Mouse (Mus musculus) hindbrain, embryonic 12.5 days (tissue): ENCODE data around the gene Otud5. TPM values are rescaled to one million over a fixed set of nuclear protein-coding genes. Genes with fewer than 3 reads are reported as not detected.
"Not testable (repeated sequence)": the region's sequence is repeated elsewhere in the genome, so short reads cannot be mapped to it uniquely, and the experiment has no call there.

Source experiments
- ATAC-seq: fragments of 200-750 bp; cut with Nextera tagmentation; 2 replicates; pipeline ENCODE4 v1.8.0; 2017; ENCODE audit warnings: moderate TSS enrichment; ENCODE audit not compliant: low FRiP score
- H3K27ac ChIP-seq: fragments of 300-500 bp; sonication (generic); 2 replicates; pipeline ENCODE4 v1.5.1; 2016; ENCODE audit warnings: mild to moderate bottlenecking
- H3K27me3 ChIP-seq: fragments of 300-500 bp; sonication (generic); 2 replicates; pipeline ENCODE4 v1.6.1; 2016; ENCODE audit warnings: mild to moderate bottlenecking
- H3K36me3 ChIP-seq: fragments of 300-500 bp; sonication (generic); 2 replicates; pipeline ENCODE4 v1.6.1; 2016; ENCODE audit warnings: mild to moderate bottlenecking
- H3K4me1 ChIP-seq: fragments of 300-500 bp; sonication (generic); 2 replicates; pipeline ENCODE4 v1.6.1; 2016
- H3K4me2 ChIP-seq: fragments of 300-500 bp; sonication (generic); replicated peaks from 2 replicates; pipeline ENCODE4 v1.6.1; 2016; ENCODE audit warnings: mild to moderate bottlenecking
- H3K4me3 ChIP-seq: fragments of 300-500 bp; sonication (generic); 2 replicates; pipeline ENCODE4 v1.5.1; 2016; ENCODE audit warnings: mild to moderate bottlenecking
- H3K9ac ChIP-seq: fragments of 300-500 bp; sonication (generic); 2 replicates; pipeline ENCODE4 v1.6.1; 2016; ENCODE audit warnings: mild to moderate bottlenecking, moderate library complexity
- H3K9me3 ChIP-seq: fragments of 300-500 bp; sonication (generic); replicated peaks from 2 replicates; pipeline ENCODE4 v1.6.1; 2016; ENCODE audit warnings: mild to moderate bottlenecking
- WGBS: fragments of 180-500 bp; shearing (Covaris S2); methylation state at CpG from one replicate; pipeline ENCODE4 v1.1.7; 2016; 5-methylcytosine and 5-hydroxymethylcytosine counted together
- polyA plus RNA-seq: library from polyadenylated mRNA; unstranded; fragments of >200 nt; fragmentation: Nextera tagmentation; extraction: Ambion mirVana; gene quantifications from 2 replicates; pipeline ENCODE4 v1.2.1, GENCODE M21; 2016

Gene Otud5
- polyA plus RNA-seq, 1 experiment from 2014 or later: 60.8 TPM

DNA sequence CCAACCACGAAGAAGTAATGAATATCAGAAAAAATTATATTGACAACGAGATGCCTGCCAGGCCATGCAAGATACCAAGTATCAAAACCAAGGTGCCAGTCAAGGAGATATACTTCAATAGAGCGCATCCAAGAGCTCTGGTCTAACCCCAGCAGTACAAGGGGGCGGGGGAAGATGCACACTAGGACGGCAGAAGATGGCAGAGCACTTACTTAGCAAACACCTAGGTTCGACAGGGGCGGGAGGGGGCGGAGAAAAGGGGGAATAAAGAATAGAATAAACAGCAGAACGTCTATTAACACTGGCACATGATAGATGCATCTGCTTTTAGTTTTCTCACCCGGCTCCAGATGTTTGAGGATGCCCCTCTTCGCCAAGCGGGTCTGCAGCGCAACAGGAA is 57.0 kb downstream of the Otud5 start:
- Histone ChIP-seq H3K9me3 (no peaks in the 10 kb centered on the region), H3K4me1 (peaks cover 8% of the 10 kb centered on the region), H3K4me3 (peak overlapping the region; percentile 53), H3K36me3 (peaks cover 17% of the 10 kb centered on the region), H3K27ac (0 out of 2 replicates have a peak overlapping the region, but pooled peaks have one; percentile 86), H3K27me3 (no peaks in the 10 kb centered on the region), H3K9ac (peak overlapping the region; percentile 53), H3K4me2 (peak overlapping the region; percentile 62)
- ATAC-seq: no peak
- 39% methylated on average over 13 of the region's 13 CpGs for WGBS

DNA sequence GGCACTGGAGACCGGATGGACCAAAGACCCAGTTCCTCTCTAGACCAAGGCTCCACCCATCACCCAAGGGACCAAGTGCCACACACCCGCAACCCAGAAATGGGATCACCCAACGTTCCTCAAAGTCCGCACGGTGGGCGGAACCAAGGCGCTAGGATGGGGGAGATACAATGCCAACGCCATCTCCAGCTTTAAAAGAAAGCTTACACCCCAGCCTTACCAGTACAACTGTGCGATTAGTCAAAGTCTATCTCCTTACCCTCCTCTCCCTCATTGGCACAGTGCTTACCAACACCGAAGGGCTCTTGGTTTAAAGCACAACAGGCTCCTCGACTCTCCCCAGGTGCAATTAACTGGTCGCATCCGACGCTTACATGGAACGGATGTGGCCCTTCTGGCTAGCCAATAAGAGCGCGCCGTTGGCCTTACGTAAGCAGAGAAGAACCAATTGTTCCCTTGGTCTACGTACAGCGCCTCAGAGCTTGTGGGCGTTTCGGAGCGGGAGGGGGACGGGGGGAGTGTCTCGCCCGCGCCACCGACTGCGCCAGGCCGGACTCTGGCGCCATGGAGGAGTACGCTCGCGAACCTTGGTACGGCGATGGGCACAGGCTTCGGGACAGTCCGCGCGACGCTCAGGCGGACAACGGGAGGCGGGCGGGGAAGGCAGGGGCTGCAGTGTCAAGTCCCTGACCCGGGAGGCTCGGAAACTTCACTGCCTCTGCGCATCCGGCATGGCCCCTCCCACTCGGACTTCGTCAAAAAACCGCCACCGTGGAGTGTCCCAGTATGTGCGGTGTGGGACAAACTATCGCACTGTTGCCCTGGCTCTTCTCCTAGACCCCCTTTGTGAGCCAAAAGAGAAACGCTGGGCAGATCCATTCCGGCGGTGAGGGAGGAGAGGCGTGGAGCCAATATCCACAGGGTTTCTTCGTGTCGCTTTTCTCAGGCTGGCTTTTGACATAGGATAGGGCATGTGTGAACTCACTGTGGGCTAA is 58.0 kb downstream of the Otud5 start, which contains the start of the genes Pqbp1 and Timm17b:
Gene Pqbp1 (minus strand): TSS at position 390 of the 995 bp plus-strand sequence.
Gene Timm17b (plus strand): TSS at position 478 of the 995 bp plus-strand sequence.
- Histone ChIP-seq H3K36me3 (peaks cover 15% of the 10 kb centered on the region), H3K27ac (peak within 1 kb of the TSS; percentile 86), H3K9ac (peak within 1 kb of the TSS; percentile 53), H3K4me2 (peak within 1 kb of the TSS; percentile 62), H3K9me3 (no peaks in the 10 kb centered on the region), H3K4me3 (peak within 1 kb of the TSS; percentile 53), H3K27me3 (no peaks in the 10 kb centered on the region), H3K4me1 (peaks cover 8% of the 10 kb centered on the region)
- 19% methylated on average over 62 of the region's 62 CpGs for WGBS
- ATAC-seq: peak; percentile 99

DNA sequence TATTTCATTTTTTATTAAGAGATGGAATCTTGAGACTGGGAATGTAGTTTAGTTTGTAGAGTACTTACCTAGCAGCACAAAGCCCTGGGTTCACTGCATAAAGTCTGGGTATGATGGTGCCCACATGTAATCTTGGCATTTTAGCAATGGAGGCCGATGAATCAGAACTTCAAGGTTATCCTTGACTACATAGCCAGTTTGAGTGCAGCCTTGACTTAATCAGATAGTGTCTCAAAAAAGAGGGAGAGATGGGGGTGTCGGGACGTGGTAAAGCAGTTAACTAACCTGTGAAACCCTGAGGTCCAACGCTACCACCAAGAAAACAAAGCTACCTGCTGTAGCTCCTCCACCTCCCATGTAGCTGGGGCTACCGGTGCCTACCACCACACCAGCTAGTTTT is 63.3 kb downstream of the Otud5 start:
- H3K4me1 ChIP-seq: 0 out of 2 replicates have a peak, but pooled peaks cover 2% of the 10 kb centered on the region

DNA sequence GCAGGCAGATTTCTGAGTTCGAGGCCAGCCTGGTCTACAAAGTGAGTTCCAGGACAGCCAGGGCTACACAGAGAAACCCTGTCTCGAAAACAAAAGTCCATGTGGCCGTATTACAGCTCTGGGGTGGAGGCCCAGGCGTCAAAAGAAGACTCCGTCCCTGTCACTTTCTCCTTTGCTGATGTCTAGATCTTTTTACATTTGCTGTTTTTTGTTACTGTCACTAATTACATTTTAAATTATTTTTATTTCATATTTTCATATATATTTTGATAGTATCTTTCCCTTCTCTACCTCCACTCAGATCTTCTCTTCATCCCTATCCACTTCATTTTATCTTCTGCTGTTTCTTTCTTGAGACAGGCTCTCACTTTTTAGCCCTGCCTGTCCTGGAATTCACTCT is 66.6 kb downstream of the Otud5 start, which contains the start of gene Gm10491:
Gene Gm10491 (minus strand): TSS at position 101 of the 400 bp plus-strand sequence.
- Histone ChIP-seq H3K9me3 (no peaks in the 10 kb centered on the region), H3K27ac (no peak within 1 kb of the TSS), H3K27me3 (no peaks in the 10 kb centered on the region), H3K4me3 (no peak within 1 kb of the TSS), H3K4me1 (no peaks in the 10 kb centered on the region), H3K36me3 (0 out of 2 replicates have a peak, but pooled peaks cover 10% of the 10 kb centered on the region), H3K4me2 (no peak within 1 kb of the TSS), H3K9ac (no peak within 1 kb of the TSS)
- WGBS: 78% methylated on average over 5 of the region's 5 CpGs
- ATAC-seq: no peak

More for the DNA sequence above, 63.3 kb downstream of the Otud5 start:
- H3K4me2 ChIP-seq: no peak overlapping the region
- no peaks in the 10 kb centered on the region for H3K9me3 ChIP-seq
- 95% methylated on average over 5 of the region's 5 CpGs for WGBS
- no peak overlapping the region for H3K27ac ChIP-seq
- no peak overlapping the region for H3K9ac ChIP-seq
- no peak overlapping the region for H3K4me3 ChIP-seq
- ATAC-seq: no peak
- no peaks in the 10 kb centered on the region for H3K27me3 ChIP-seq
- H3K36me3 ChIP-seq: 0 out of 2 replicates have a peak, but pooled peaks cover 10% of the 10 kb centered on the region

DNA sequence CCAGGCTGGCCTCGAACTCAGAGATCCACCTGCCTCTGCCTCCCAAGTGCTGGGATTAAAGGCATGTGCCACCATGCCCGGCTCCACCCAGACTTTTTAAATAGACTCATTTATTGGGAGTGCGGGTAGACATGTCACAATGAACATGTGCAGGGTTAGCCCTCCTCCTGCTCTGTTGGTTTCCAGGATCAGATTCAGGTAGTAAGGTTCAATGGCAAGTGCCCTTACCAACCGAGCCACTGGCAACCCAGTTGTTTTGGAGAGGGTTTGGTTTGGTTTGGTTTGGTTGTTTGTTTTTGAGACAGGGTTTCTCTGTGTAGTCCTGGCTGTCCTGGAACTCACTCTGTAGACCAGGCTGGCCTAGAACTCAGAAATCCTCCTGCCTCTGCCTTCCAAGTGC is 68.1 kb downstream of the Otud5 start, which contains the start of gene Gm10490:
Gene Gm10490 (plus strand): TSS at position 301 of the 400 bp plus-strand sequence.
- not testable (repeated sequence) for H3K27me3 ChIP-seq, H3K4me1 ChIP-seq, H3K4me3 ChIP-seq, H3K4me2 ChIP-seq, H3K36me3 ChIP-seq, H3K9me3 ChIP-seq, H3K9ac ChIP-seq, H3K27ac ChIP-seq, ATAC-seq
- WGBS: 92% methylated on average over 4 of the region's 4 CpGs

DNA sequence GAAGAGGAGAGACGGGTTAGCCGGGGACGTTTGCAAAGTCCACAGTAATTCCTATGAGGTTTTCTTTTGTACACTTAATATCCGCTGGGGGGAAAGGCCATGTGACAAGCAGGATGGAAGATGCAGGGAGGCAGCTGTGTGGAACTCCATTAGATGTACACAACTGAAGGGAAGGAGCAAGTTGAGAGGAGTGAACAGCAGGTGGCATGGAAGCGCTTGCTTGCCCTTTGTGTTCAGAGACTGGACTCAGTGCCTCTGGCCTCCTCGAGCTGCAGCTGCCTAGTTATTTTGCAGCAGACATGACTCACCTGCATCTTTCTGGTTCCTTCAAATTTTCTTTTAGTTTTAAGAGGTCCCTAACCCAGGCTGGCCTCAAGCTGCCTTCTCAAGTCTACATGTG is 69.3 kb downstream of the Otud5 start:
- no peaks in the 10 kb centered on the region for H3K4me1 ChIP-seq
- no peak overlapping the region for H3K4me3 ChIP-seq
- H3K27ac ChIP-seq: no peak overlapping the region
- H3K36me3 ChIP-seq: 0 out of 2 replicates have a peak, but pooled peaks cover 10% of the 10 kb centered on the region
- H3K27me3 ChIP-seq: no peaks in the 10 kb centered on the region
- no peaks in the 10 kb centered on the region for H3K9me3 ChIP-seq
- H3K4me2 ChIP-seq: no peak overlapping the region
- WGBS: 50% methylated on average over 6 of the region's 6 CpGs
- H3K9ac ChIP-seq: no peak overlapping the region
- ATAC-seq: no peak; the same call in 1 of the 2 replicates

DNA sequence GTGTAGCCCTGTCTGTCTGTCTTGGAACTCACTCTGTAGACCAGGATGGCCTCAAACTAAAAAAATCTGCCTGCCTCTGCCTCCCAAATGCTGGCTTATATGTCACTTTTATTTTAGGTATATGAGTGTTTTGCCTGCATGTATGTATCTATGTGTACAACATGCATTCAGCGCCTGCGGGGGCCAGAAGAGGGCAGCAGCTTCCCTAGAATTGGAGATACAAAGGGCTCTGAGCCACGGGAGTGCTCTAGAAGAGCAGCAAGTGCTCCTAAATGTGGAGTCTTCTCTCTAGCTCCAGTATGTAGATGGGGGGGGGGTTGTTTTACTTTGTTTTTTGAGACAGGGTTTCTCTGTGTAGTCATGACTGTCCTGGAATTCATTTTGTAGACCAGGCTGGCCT is 74.5 kb downstream of the Otud5 start:
- not testable (repeated sequence) for H3K36me3 ChIP-seq, H3K27ac ChIP-seq
- 25% methylated on average over 3 of the region's 3 CpGs for WGBS

DNA sequence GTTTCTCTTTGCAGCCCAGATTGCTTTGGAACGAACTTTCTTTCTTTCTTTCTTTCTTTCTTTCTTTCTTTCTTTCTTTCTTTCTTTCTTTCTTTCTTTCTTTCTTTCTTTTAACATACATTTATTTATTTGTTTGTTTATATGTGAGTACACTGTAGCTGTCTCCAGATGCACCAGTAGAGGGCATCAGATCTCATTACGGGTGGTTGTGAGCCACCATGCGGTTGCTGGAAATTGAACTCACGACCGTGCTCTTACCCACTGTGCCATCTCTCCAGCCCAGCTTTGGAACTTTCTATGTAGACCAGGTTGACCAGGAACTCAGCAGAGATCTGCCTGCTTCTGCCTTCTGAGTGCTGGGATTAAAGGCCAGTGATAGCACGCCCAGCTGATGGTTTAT is 76.8 kb downstream of the Otud5 start:
- H3K4me3 ChIP-seq, H3K9me3 ChIP-seq, H3K4me2 ChIP-seq, H3K4me1 ChIP-seq, H3K9ac ChIP-seq, H3K27ac ChIP-seq, ATAC-seq, H3K36me3 ChIP-seq: not testable (repeated sequence)
- WGBS: 71% methylated on average over 6 of the region's 6 CpGs
- peaks cover 13% of the 10 kb centered on the region for H3K27me3 ChIP-seq

More for the DNA sequence above, 74.5 kb downstream of the Otud5 start:
- H3K4me2 ChIP-seq, H3K9ac ChIP-seq, H3K4me1 ChIP-seq, ATAC-seq, H3K4me3 ChIP-seq, H3K27me3 ChIP-seq, H3K9me3 ChIP-seq: not testable (repeated sequence)

DNA sequence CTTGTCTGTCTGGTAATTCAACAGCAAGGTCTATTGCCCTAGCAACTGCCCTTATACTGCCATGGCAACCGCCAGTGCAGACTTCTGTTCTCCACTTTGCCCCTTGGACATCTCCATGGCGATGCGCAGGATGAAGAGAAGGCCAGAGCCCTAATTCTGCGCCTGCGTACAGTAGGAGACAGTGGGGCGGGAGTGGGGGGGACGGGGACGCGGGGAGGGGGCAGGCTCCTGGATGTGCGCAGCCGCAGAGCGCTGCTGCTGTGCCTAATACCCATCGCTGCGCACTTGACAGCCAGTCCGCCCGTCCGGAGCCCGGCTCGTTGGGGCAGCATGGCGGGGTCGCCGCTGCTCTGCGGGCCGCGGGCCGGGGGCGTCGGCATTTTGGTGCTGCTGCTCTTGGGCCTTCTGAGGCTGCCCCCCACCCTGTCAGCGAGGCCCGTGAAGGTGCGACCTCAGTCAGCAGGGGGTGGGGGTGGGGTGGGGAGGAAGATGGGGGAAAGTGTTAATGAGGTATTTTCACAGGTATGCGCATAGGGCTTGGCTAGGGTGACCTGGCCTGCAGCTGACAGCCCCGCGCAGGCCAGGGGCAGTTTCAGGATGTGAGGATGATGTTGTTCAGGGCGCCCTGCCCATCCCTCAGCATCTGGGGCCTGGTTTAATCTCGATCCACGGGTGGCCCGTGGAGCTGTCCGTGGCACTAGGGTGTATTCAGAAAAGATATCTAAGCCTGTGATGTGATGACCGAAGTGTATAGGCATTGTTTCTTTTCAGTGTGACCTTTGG is 78.6 kb downstream of the Otud5 start, which contains the start of gene Pcsk1n:
Gene Pcsk1n (plus strand): TSS at position 222 of the 783 bp plus-strand sequence.
- H3K36me3 ChIP-seq: no peaks in the 10 kb centered on the region
- peak within 1 kb of the TSS; percentile 68 for H3K9ac ChIP-seq
- ATAC-seq: peak; percentile 90
- H3K4me2 ChIP-seq: peak within 1 kb of the TSS; percentile 55
- 28% methylated on average over 37 of the region's 40 CpGs for WGBS
- peak within 1 kb of the TSS; percentile 79 for H3K27ac ChIP-seq
- H3K4me1 ChIP-seq: peaks cover 8% of the 10 kb centered on the region; the same call in 1 of the 2 replicates
- H3K27me3 ChIP-seq: peaks cover 23% of the 10 kb centered on the region
- no peaks in the 10 kb centered on the region for H3K9me3 ChIP-seq
- peak within 1 kb of the TSS; percentile 42 for H3K4me3 ChIP-seq

DNA sequence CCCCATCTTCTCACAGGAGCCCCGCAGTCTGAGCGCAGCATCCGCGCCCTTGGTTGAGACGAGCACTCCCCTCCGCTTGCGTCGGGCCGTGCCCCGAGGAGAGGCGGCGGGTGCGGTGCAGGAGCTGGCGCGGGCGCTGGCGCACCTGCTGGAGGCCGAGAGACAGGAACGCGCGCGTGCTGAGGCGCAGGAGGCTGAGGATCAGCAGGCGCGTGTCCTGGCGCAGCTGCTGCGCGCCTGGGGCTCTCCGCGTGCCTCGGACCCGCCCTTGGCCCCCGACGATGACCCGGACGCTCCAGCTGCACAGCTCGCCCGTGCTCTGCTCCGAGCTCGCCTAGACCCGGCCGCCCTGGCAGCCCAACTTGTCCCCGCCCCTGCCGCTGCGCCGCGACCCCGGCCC is 80.9 kb downstream of the Otud5 start:
- ATAC-seq: 0 out of 2 replicates have a peak, but pooled peaks have one; percentile 22
- Histone ChIP-seq H3K4me3 (peak overlapping the region; percentile 42), H3K9ac (peak overlapping the region; percentile 44; the same call in 1 of the 2 replicates), H3K27ac (no peak overlapping the region), H3K36me3 (no peaks in the 10 kb centered on the region), H3K4me2 (peak overlapping the region; percentile 55), H3K27me3 (peaks cover 39% of the 10 kb centered on the region), H3K9me3 (no peaks in the 10 kb centered on the region), H3K4me1 (peaks cover 8% of the 10 kb centered on the region; the same call in 1 of the 2 replicates)
- 24% methylated on average over 27 of the region's 48 CpGs for WGBS
